Mouse (Mus musculus) forebrain, embryonic 12.5 days (tissue): ENCODE measurements around the gene Fgr. TPM values are rescaled to one million over a fixed set of nuclear protein-coding genes. Genes with fewer than 3 reads are reported as not detected.
A peak's percentile ranks its signal among the peaks of the same experiment; 100 is the strongest.

Source experiments
- ATAC-seq: fragments of 200-750 bp; cut with Nextera tagmentation; 2 replicates; pipeline ENCODE4 v1.8.0; 2017; ENCODE audit warnings: moderate TSS enrichment; ENCODE audit not compliant: low FRiP score
- H3K27ac ChIP-seq: fragments of 300-500 bp; sonication (generic); 2 replicates; pipeline ENCODE4 v1.5.1; 2016; ENCODE audit warnings: mild to moderate bottlenecking
- H3K27me3 ChIP-seq: fragments of 300-500 bp; sonication (generic); 2 replicates; pipeline ENCODE4 v1.6.1; 2016; ENCODE audit warnings: mild to moderate bottlenecking
- H3K36me3 ChIP-seq: fragments of 300-500 bp; sonication (generic); replicated peaks from 2 replicates; pipeline ENCODE4 v1.6.1; 2016; ENCODE audit warnings: mild to moderate bottlenecking
- H3K4me1 ChIP-seq: fragments of 300-500 bp; sonication (generic); 2 replicates; pipeline ENCODE4 v1.6.1; 2016
- H3K4me2 ChIP-seq: fragments of 300-500 bp; sonication (generic); 2 replicates; pipeline ENCODE4 v1.6.1; 2016; ENCODE audit warnings: mild to moderate bottlenecking, moderate library complexity
- H3K4me3 ChIP-seq: fragments of 300-500 bp; sonication (generic); replicated peaks from 2 replicates; pipeline ENCODE4 v1.5.1; 2016; ENCODE audit warnings: mild to moderate bottlenecking
- H3K9ac ChIP-seq: fragments of 300-500 bp; sonication (generic); 2 replicates; pipeline ENCODE4 v1.6.1; 2016; ENCODE audit warnings: mild to moderate bottlenecking
- H3K9me3 ChIP-seq: fragments of 300-500 bp; sonication (generic); 2 replicates; pipeline ENCODE4 v1.6.1; 2016
- WGBS: fragments of 180-500 bp; shearing (Covaris S2); methylation state at CpG from one replicate; pipeline ENCODE4 v1.1.7; 2016; 5-methylcytosine and 5-hydroxymethylcytosine counted together
- polyA plus RNA-seq: library from polyadenylated mRNA; unstranded; fragments of >200 nt; fragmentation: Nextera tagmentation; extraction: Ambion mirVana; gene quantifications from 2 replicates; pipeline ENCODE4 v1.2.1, GENCODE M21; 2016

Gene Fgr
- polyA plus RNA-seq, 1 experiment from 2014 or later: 0.20 TPM

GRCm38 (mm10) chr4:132977597-132977996 lies 3.7 kb downstream of the Fgr start:
- Histone ChIP-seq H3K27ac (no peak overlapping the region), H3K4me2 (no peak overlapping the region), H3K9me3 (no peaks in the 10 kb centered on the region), H3K4me3 (no peak overlapping the region), H3K9ac (no peak overlapping the region), H3K36me3 (no peaks in the 10 kb centered on the region), H3K4me1 (peaks cover 24% of the 10 kb centered on the region), H3K27me3 (peaks cover 51% of the 10 kb centered on the region)
- ATAC-seq: no peak
- WGBS: 54% methylated on average over 5 of the region's 5 CpGs

DNA sequence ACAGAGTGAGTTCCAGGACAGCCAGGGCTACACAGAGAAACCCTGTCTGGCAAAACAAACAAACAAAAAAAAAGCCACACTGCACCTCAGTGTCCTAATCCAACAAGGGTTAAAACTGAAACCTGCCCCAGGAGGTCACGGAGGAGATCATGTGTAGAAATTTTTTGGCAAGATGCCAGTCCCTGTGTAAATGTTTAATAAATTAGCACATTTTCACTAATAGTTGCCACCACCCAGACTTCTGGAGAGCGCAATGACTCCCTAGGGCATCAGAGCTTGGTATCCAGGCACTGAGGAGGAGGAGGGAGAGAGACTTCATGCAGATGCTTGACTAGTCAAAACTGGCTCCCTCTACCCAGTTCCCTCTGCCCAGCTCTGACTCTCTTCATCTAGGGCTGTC lies 5.3 kb downstream of the Fgr start:
- Histone ChIP-seq H3K4me1 (peaks cover 23% of the 10 kb centered on the region), H3K36me3 (no peaks in the 10 kb centered on the region), H3K9me3 (no peaks in the 10 kb centered on the region), H3K4me3 (no peak overlapping the region), H3K27me3 (peaks cover 36% of the 10 kb centered on the region), H3K27ac (no peak overlapping the region), H3K9ac (no peak overlapping the region), H3K4me2 (no peak overlapping the region)
- 80% methylated on average over 2 of the region's 2 CpGs for whole genome bisulfite sequencing
- no peak for ATAC-seq

DNA sequence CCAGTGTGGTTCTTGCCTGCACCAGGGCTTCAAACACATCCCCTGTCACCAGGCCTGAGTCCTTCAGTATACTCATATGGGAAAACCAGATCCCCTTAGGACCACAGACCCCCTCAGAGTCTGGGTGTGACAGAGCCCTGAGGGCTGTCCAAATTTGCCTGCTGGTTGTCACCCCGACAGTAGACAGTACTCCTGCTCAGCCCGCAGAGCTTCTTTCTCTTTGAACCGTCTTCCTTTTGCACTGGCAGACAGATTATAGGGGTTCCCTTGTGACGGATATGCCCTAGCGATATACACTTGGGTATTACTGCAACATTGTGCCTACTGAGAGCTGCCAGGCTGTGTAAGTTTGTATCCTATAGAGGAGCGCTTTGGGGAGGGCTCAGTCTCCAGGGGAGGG lies 7.7 kb downstream of the Fgr start:
- WGBS: 73% methylated on average over 6 of the region's 6 CpGs

GRCm38 (mm10) chr4:132982999-132983398 lies 9.1 kb downstream of the Fgr start:
- Histone ChIP-seq H3K27ac (no peak overlapping the region), H3K9ac (no peak overlapping the region), H3K9me3 (no peaks in the 10 kb centered on the region), H3K4me1 (peaks cover 12% of the 10 kb centered on the region), H3K4me2 (no peak overlapping the region), H3K27me3 (no peaks in the 10 kb centered on the region), H3K4me3 (no peak overlapping the region), H3K36me3 (no peaks in the 10 kb centered on the region)
- no peak for ATAC-seq
- 83% methylated on average over 6 of the region's 6 CpGs for WGBS

More for the DNA sequence above, 7.7 kb downstream of the Fgr start:
- Histone ChIP-seq H3K9ac (no peak overlapping the region), H3K27ac (no peak overlapping the region), H3K27me3 (peaks cover 11% of the 10 kb centered on the region), H3K9me3 (no peaks in the 10 kb centered on the region), H3K4me1 (peaks cover 12% of the 10 kb centered on the region), H3K4me3 (no peak overlapping the region), H3K4me2 (no peak overlapping the region), H3K36me3 (no peaks in the 10 kb centered on the region)
- ATAC-seq: no peak

DNA sequence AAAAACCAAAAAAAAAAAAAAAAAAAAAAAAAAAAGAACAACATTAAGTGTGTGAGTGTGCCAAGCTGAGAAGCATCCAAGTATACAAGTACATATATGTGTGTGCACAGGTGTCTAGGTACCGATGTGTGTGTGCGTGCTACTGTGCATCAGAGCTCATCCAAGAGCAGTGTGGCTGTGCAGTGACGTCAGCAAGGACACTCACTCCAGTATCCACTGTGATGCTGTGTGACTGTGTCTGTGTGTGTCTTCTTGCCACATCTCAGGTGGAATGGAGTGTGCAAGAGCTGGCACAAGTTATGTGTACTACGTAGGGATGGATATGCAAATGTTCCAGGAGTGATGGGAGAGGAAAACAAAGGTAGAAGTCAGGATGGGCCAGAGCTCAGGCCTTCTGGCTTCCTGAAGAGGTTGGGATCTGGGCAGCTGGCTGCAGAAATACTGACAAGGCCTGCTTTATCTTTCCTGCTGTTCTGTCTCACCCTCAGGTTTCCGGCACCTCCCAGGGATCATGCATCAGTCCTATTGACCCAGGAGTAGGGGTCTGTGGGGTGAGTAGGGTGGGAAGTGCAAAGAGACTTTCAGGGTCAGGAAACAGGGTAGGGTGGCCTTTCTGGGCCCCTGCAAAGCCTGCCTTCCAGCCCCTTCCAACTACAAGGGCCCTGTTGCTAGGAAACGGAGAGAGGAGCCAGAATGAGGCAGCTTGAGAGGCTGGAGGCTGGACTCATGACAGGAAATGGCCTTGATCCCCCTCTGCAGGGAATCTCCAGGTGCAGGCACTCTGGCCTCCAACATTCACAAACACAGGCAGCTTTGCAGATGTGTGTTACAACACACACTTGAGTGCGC lies 10.0 kb downstream of the Fgr start:
- ATAC-seq: peak; percentile 63; the same call in 1 of the 2 replicates
- Histone ChIP-seq H3K27ac (peak overlapping the region; percentile 85), H3K9me3 (no peaks in the 10 kb centered on the region), H3K4me2 (no peak overlapping the region), H3K27me3 (no peaks in the 10 kb centered on the region), H3K4me1 (peaks cover 12% of the 10 kb centered on the region), H3K36me3 (no peaks in the 10 kb centered on the region), H3K9ac (0 out of 2 replicates have a peak overlapping the region, but pooled peaks have one; percentile 7), H3K4me3 (no peak overlapping the region)
- WGBS: 62% methylated on average over 7 of the region's 7 CpGs

DNA sequence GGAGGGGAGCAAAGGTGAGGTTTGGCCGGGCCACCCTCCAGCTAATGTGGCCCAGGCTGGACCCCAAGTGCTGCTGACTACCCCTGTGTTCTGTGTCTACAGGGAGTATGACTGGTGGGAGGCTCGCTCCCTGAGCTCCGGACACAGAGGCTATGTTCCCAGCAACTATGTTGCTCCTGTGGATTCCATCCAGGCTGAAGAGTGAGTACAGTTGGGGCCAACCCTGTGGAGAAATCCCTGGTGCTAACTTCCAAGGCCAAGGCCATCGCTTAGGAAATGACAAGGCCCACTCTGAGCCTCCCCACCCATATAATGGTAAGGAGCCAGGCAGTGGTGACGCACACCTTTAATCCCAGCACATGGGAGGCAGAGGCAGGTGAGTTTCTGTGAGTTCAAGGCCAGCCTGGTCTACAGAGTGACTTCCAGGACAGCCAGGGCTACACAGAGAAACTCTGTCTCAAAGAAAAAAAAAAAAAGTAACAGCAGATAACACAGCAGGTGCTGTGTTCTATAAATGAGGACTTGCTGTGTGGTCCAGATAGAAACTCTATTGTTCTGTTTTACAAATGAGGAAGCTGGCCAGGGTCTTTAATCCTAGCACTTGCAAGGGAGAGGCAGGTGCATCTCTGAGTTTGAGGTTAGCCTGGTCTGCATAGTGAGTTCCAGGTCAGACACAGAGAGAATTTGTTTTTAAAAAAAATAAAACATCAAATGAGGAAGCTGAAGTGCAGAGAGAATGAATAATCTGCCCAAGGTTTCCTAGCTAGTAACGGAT lies 14.9 kb downstream of the Fgr start:
- ATAC-seq: no peak
- no peak overlapping the region for H3K9ac ChIP-seq
- no peaks in the 10 kb centered on the region for H3K9me3 ChIP-seq
- 84% methylated on average over 6 of the region's 6 CpGs for WGBS
- H3K4me3 ChIP-seq: no peak overlapping the region
- H3K27ac ChIP-seq: no peak overlapping the region
- H3K36me3 ChIP-seq: no peaks in the 10 kb centered on the region
- peaks cover 10% of the 10 kb centered on the region for H3K4me1 ChIP-seq
- no peak overlapping the region for H3K4me2 ChIP-seq
- no peaks in the 10 kb centered on the region for H3K27me3 ChIP-seq

DNA sequence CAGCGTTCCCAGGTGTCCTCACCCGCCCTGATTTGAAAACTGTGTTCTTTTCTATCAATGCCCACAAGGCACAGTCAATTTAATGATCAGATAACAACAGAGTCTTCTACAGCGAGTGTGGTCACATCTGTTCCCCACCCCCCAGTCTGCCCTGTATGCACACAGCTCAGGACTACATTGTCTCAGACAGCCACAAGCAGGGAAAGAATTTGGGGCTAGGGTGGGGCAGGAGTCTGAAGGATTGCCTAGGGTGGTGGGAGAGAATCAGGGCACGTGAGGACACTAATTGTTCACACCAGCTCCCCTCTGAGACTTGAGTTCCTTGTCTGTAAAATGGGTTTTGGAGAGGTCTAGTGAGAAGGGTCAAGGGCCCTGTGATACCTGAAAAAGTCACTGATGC lies 19.7 kb downstream of the Fgr start:
- H3K9me3 ChIP-seq: no peaks in the 10 kb centered on the region
- H3K36me3 ChIP-seq: no peaks in the 10 kb centered on the region
- H3K27ac ChIP-seq: no peak overlapping the region
- no peaks in the 10 kb centered on the region for H3K4me1 ChIP-seq
- no peak for ATAC-seq
- H3K27me3 ChIP-seq: no peaks in the 10 kb centered on the region
- no peak overlapping the region for H3K4me3 ChIP-seq
- no peak overlapping the region for H3K4me2 ChIP-seq
- H3K9ac ChIP-seq: no peak overlapping the region
- WGBS: 63% methylated on average over 4 of the region's 4 CpGs

- Histone ChIP-seq H3K4me2 (no peak overlapping the region), H3K27ac (no peak overlapping the region), H3K36me3 (no peaks in the 10 kb centered on the region), H3K9ac (no peak overlapping the region), H3K4me3 (no peak overlapping the region), H3K4me1 (peaks cover under 1% of the 10 kb centered on the region), H3K27me3 (no peaks in the 10 kb centered on the region), H3K9me3 (no peaks in the 10 kb centered on the region)
- 48% methylated on average over 14 of the region's 14 CpGs for WGBS
- ATAC-seq: no peak
Observed at GRCm38 (mm10) chr4:132997469-132998237, 23.8 kb downstream of the Fgr start.

DNA sequence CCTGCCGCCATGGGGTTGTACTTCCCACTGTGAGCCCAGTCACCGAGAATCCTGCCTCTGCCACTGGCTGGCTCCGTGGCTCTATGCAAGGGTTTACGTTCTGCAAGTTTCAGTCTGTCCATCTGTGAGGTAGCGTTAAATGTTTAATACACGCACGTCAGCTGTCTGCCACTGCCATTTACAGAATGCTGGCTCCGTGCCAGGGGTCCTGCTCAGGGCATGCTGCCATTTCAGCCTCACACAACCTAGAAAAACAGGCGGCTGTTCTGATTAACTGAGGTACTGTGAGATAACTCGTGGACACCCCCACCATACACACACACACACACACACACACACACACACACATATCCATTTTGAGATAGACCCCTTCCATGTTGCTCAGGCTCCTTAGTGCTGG lies 29.0 kb downstream of the Fgr start:
- Histone ChIP-seq H3K36me3 (no peaks in the 10 kb centered on the region), H3K27me3 (no peaks in the 10 kb centered on the region; the same call in 1 of the 2 replicates), H3K9me3 (no peaks in the 10 kb centered on the region), H3K9ac (no peak overlapping the region), H3K27ac (peak overlapping the region; percentile 63), H3K4me3 (no peak overlapping the region), H3K4me2 (no peak overlapping the region), H3K4me1 (peaks cover 13% of the 10 kb centered on the region)
- 38% methylated on average over 10 of the region's 10 CpGs for WGBS
- peak; percentile 27 for ATAC-seq

GRCm38 (mm10) chr4:133003316-133004018 lies 29.6 kb downstream of the Fgr start:
- WGBS: 35% methylated on average over 21 of the region's 21 CpGs
- Histone ChIP-seq H3K9me3 (no peaks in the 10 kb centered on the region), H3K4me1 (peaks cover 13% of the 10 kb centered on the region), H3K4me3 (no peak overlapping the region), H3K36me3 (no peaks in the 10 kb centered on the region), H3K4me2 (no peak overlapping the region), H3K9ac (no peak overlapping the region), H3K27me3 (no peaks in the 10 kb centered on the region; the same call in 1 of the 2 replicates), H3K27ac (peak overlapping the region; percentile 63)
- ATAC-seq: peak; percentile 41; the same call in 1 of the 2 replicates

GRCm38 (mm10) chr4:133005233-133005632 lies 31.3 kb downstream of the Fgr start:
- no peak overlapping the region for H3K4me3 ChIP-seq
- H3K9me3 ChIP-seq: no peaks in the 10 kb centered on the region
- no peak overlapping the region for H3K27ac ChIP-seq
- H3K4me1 ChIP-seq: peaks cover 16% of the 10 kb centered on the region
- H3K36me3 ChIP-seq: no peaks in the 10 kb centered on the region
- 6% methylated on average over 3 of the region's 3 CpGs for WGBS
- H3K9ac ChIP-seq: no peak overlapping the region
- H3K27me3 ChIP-seq: peaks cover 10% of the 10 kb centered on the region
- no peak overlapping the region for H3K4me2 ChIP-seq
- ATAC-seq: peak; percentile 57; the same call in 1 of the 2 replicates
